Mouse (Mus musculus) kidney, adult 2 months (tissue): ENCODE measurements around the gene Syt12. TPM values are rescaled to one million over a fixed set of nuclear protein-coding genes. Genes with fewer than 3 reads are reported as not detected.
"Not testable (repeated sequence)": the region's sequence is repeated elsewhere in the genome, so short reads cannot be mapped to it uniquely, and the experiment has no call there.

Source experiments
- DNase-seq: peaks from one replicate; pipeline ENCODE4 v3.0.0; 2021
- H3K27ac ChIP-seq: fragments of 200-500 bp; 2 replicates; pipeline ENCODE4 v1.5.1; 2012; ENCODE audit warnings: low read depth, low read length, control low read depth, inconsistent platforms; ENCODE audit not compliant: insufficient read depth
- H3K27me3 ChIP-seq: fragments of 200-500 bp; replicated peaks from 2 replicates; pipeline ENCODE4 v1.6.1; 2012; ENCODE audit warnings: mild to moderate bottlenecking, moderate library complexity, low read length, inconsistent platforms; ENCODE audit not compliant: control insufficient read depth, insufficient read depth
- H3K36me3 ChIP-seq: fragments of 200-500 bp; 2 replicates; pipeline ENCODE4 v1.6.1; 2012; ENCODE audit warnings: mild to moderate bottlenecking, moderate library complexity, low read length, inconsistent platforms; ENCODE audit not compliant: control insufficient read depth, insufficient read depth
- H3K4me1 ChIP-seq: fragments of 200-500 bp; 2 replicates; pipeline ENCODE4 v1.6.1; 2011; ENCODE audit warnings: low read length; ENCODE audit not compliant: control insufficient read depth, insufficient read depth
- H3K4me3 ChIP-seq: fragments of 200-500 bp; 2 replicates; pipeline ENCODE4 v1.5.1; 2011; ENCODE audit warnings: mild to moderate bottlenecking, low read depth, low read length, control low read depth; ENCODE audit not compliant: insufficient read depth
- CTCF ChIP-seq: fragments of 200-500 bp; conservative IDR thresholded peaks from 2 replicates; pipeline ENCODE4 v1.5.1; 2011; ENCODE audit warnings: low read depth, mild to moderate bottlenecking, control low read depth, low read length, moderate library complexity, mixed read lengths; ENCODE audit not compliant: insufficient read depth, insufficient read length
- POLR2A ChIP-seq: fragments of 200-500 bp; IDR thresholded peaks from one replicate; pipeline ENCODE4 v1.6.1; 2011; ENCODE audit warnings: low read depth, low read length, control low read depth
- WGBS: fragments of 180-500 bp; shearing (Covaris S2); methylation state at CpG from one replicate; pipeline ENCODE4 v1.1.7; 2018; 5-methylcytosine and 5-hydroxymethylcytosine counted together
- polyA plus RNA-seq: library from polyadenylated mRNA; depleted of rRNA; stranded (reverse); fragments of >200 nt; gene quantifications from 2 replicates; pipeline ENCODE4 v1.2.3, GENCODE M21; 2012

Gene Syt12
- polyA plus RNA-seq, 1 experiment, result 4.6 TPM

GRCm38 (mm10) chr19:4455071-4455800, 22.0 kb downstream of the Syt12 start:
- Histone ChIP-seq H3K36me3 (no peaks in the 10 kb centered on the region), H3K27me3 (no peaks in the 10 kb centered on the region), H3K4me3 (no peak overlapping the region), H3K27ac (no peak overlapping the region), H3K4me1 (no peaks in the 10 kb centered on the region)
- 75% methylated on average over 15 of the region's 15 CpGs for WGBS
- no peak for DNase-seq
- TF ChIP-seq POLR2A (no peak), CTCF (no peak)

- not testable (repeated sequence) for H3K27me3 ChIP-seq, H3K4me1 ChIP-seq, DNase-seq, H3K4me3 ChIP-seq, H3K36me3 ChIP-seq, H3K27ac ChIP-seq
- 57% methylated on average over 1 of the region's 1 CpGs for WGBS
These were observed 23.2 kb downstream of the Syt12 start for GRCm38 (mm10) chr19:4454040-4454439.

GRCm38 (mm10) chr19:4452525-4452924, 24.7 kb downstream of the Syt12 start:
- H3K27ac ChIP-seq, result no peak overlapping the region

GRCm38 (mm10) chr19:4451965-4452364, 25.3 kb downstream of the Syt12 start:
- no peaks in the 10 kb centered on the region for H3K4me1 ChIP-seq
- DNase-seq, result no peak
- no peak overlapping the region for H3K27ac ChIP-seq
- TF ChIP-seq CTCF (no peak), POLR2A (no peak)
- H3K36me3 ChIP-seq, result no peaks in the 10 kb centered on the region
- WGBS, result 71% methylated on average over 5 of the region's 5 CpGs
- no peaks in the 10 kb centered on the region for H3K27me3 ChIP-seq
- H3K4me3 ChIP-seq, result no peak overlapping the region

More at GRCm38 (mm10) chr19:4452525-4452924, 24.7 kb downstream of the Syt12 start:
- Histone ChIP-seq H3K36me3 (no peaks in the 10 kb centered on the region), H3K27me3 (no peaks in the 10 kb centered on the region), H3K4me1 (no peaks in the 10 kb centered on the region), H3K4me3 (no peak overlapping the region)
- no peak for DNase-seq
- WGBS, result 76% methylated on average over 4 of the region's 4 CpGs
- TF ChIP-seq CTCF (no peak), POLR2A (no peak)

- 71% methylated on average over 8 of the region's 8 CpGs for WGBS
- TF ChIP-seq CTCF (no peak), POLR2A (no peak)
- Histone ChIP-seq H3K27me3 (no peaks in the 10 kb centered on the region), H3K27ac (no peak overlapping the region), H3K4me1 (no peaks in the 10 kb centered on the region), H3K4me3 (no peak overlapping the region), H3K36me3 (no peaks in the 10 kb centered on the region)
- DNase-seq, result no peak
These were observed 26.1 kb downstream of the Syt12 start for GRCm38 (mm10) chr19:4451098-4451497.

GRCm38 (mm10) chr19:4450666-4451065, 26.6 kb downstream of the Syt12 start:
- TF ChIP-seq POLR2A, result no peak
- no peak for TF ChIP-seq CTCF

GRCm38 (mm10) chr19:4449230-4449629, 28.0 kb downstream of the Syt12 start:
- 93% methylated on average over 9 of the region's 9 CpGs for whole genome bisulfite sequencing

More at GRCm38 (mm10) chr19:4450666-4451065, 26.6 kb downstream of the Syt12 start:
- H3K4me1 ChIP-seq, result no peaks in the 10 kb centered on the region
- H3K27me3 ChIP-seq, result no peaks in the 10 kb centered on the region
- H3K36me3 ChIP-seq, result no peaks in the 10 kb centered on the region
- H3K27ac ChIP-seq, result no peak overlapping the region
- 75% methylated on average over 5 of the region's 5 CpGs for WGBS
- DNase-seq, result no peak
- no peak overlapping the region for H3K4me3 ChIP-seq

More at GRCm38 (mm10) chr19:4449230-4449629, 28.0 kb downstream of the Syt12 start:
- no peak overlapping the region for H3K27ac ChIP-seq
- DNase-seq, result no peak
- TF ChIP-seq CTCF, result no peak
- TF ChIP-seq POLR2A, result no peak
- H3K4me3 ChIP-seq, result no peak overlapping the region
- H3K4me1 ChIP-seq, result no peaks in the 10 kb centered on the region
- no peaks in the 10 kb centered on the region for H3K36me3 ChIP-seq
- H3K27me3 ChIP-seq, result no peaks in the 10 kb centered on the region
